ENCODE assay signal across 16 mouse cellular contexts in genomic region chr11:20500516-20500915, GRCm38 (mm10). TPM values are rescaled to one million over a fixed set of nuclear protein-coding genes. Genes with fewer than 3 reads are reported as not detected.
DNase-seq lines count a peak whose midpoint lies in the region; ATAC-seq and TF ChIP-seq lines count a peak whose summit lies in the region.
"Had no signal": no experiment of that assay in that cellular context is flagged by ENCODE, and none has a peak within 500 bp of the region (broad histone marks: within the 10 kb centered on the region; RNA-seq: fewer than 3 reads in every experiment).

No protein-coding gene starts in this region.

- no peak overlapping the region for H3K27ac ChIP-seq in heart, adult 2 months
- H3K27ac ChIP-seq in lung, postnatal 0 days (ENCODE audit: low read length), result no peak overlapping the region
- H3K27ac ChIP-seq: embryonic facial prominence, embryonic 10.5 days; liver, embryonic 15.5 days; midbrain, embryonic 13.5 days; neural tube, embryonic 15.5 days had no signal

- no peaks in the 10 kb centered on the region for H3K4me1 ChIP-seq in heart, adult 2 months (ENCODE audit: control insufficient read depth, insufficient read depth, low read length)
- H3K4me1 ChIP-seq in lung, postnatal 0 days (ENCODE audit: insufficient read depth, low read depth, low read length), result no peaks in the 10 kb centered on the region
- H3K4me1 ChIP-seq: heart, embryonic 12.5 days; liver, embryonic 15.5 days; midbrain, embryonic 13.5 days; neural tube, embryonic 15.5 days had no signal

- TF ChIP-seq CTCF in heart, adult 2 months (IDR thresholded peaks at IDR 0.05), result peak; percentile 46
- TF ChIP-seq CTCF in lung, postnatal 0 days (IDR thresholded peaks at IDR 0.05), result peak; percentile 37

- no peak overlapping the region for H3K4me2 ChIP-seq in lung, postnatal 0 days (replicated peaks; ENCODE audit: low read depth, low read length)
- H3K4me2 ChIP-seq: heart, embryonic 12.5 days; liver, embryonic 15.5 days; midbrain, embryonic 13.5 days; neural tube, embryonic 15.5 days had no signal

- no peaks in the 10 kb centered on the region for H3K27me3 ChIP-seq in heart, adult 2 months (ENCODE audit: control insufficient read depth, insufficient read depth, low read length)
- H3K27me3 ChIP-seq in lung, postnatal 0 days (replicated peaks; ENCODE audit: insufficient read depth, low read length), result no peaks in the 10 kb centered on the region
- H3K27me3 ChIP-seq: liver, embryonic 15.5 days; midbrain, embryonic 13.5 days; neural tube, embryonic 15.5 days had no signal

- no peak for TF ChIP-seq POLR2A in heart, adult 2 months (IDR thresholded peaks at IDR 0.05; ENCODE audit: insufficient read depth, low read depth, low read length)

- no peaks in the 10 kb centered on the region for H3K79me2 ChIP-seq in heart, adult 2 months (replicated peaks; ENCODE audit: control insufficient read depth, insufficient read depth, low read length)

- WGBS in heart, adult 2 months, result 49% methylated on average over 3 of the region's 3 CpGs
- 29% methylated on average over 3 of the region's 3 CpGs for WGBS in lung, postnatal 0 days

- ATAC-seq in lung, postnatal 0 days, result no peak
- ATAC-seq: hindbrain, embryonic 16.5 days; midbrain, embryonic 13.5 days had no signal

- DNase-seq in heart, adult 2 months, result no peak
- no peak for DNase-seq in heart, postnatal 14 days
- DNase-seq in lung, postnatal 0 days (ENCODE audit: low spot score), result no peak
- DNase-seq in lung, postnatal 14 days, result no peak
- peak; percentile 25 for DNase-seq in R1 (ENCODE audit: low read depth, low spot score)
- DNase-seq in naive thymus-derived CD4-positive, alpha-beta T cell, adult 2 months (ENCODE audit: low read depth), result peak; percentile 3
- DNase-seq in neural tube, embryonic 10.5 days (ENCODE audit: extremely low spot score, low spot score), result no peak
- DNase-seq in left cerebral cortex, postnatal 4 days, result no peak
- DNase-seq: cerebellum, adult 9-10 months; kidney, postnatal 25 days had no signal

- H3K36me3 ChIP-seq in heart, adult 2 months (ENCODE audit: control insufficient read depth, insufficient read depth, low read length), result no peaks in the 10 kb centered on the region
- no peaks in the 10 kb centered on the region for H3K36me3 ChIP-seq in lung, postnatal 0 days (ENCODE audit: insufficient read depth, low read length)
- H3K36me3 ChIP-seq: embryonic facial prominence, embryonic 10.5 days; heart, embryonic 12.5 days; liver, embryonic 15.5 days; midbrain, embryonic 13.5 days; neural tube, embryonic 15.5 days had no signal

- TF ChIP-seq EP300 in heart, adult 2 months (IDR thresholded peaks at IDR 0.05; ENCODE audit: insufficient read depth, low read depth, low read length), result no peak
- no peak for TF ChIP-seq EP300 in lung, postnatal 0 days (IDR thresholded peaks at IDR 0.05)

- H3K9ac ChIP-seq in heart, adult 2 months (ENCODE audit: low read depth, low read length), result no peak overlapping the region
- no peak overlapping the region for H3K9ac ChIP-seq in lung, postnatal 0 days (replicated peaks; ENCODE audit: low read depth)
- H3K9ac ChIP-seq: heart, embryonic 12.5 days; liver, embryonic 15.5 days; midbrain, embryonic 13.5 days; neural tube, embryonic 15.5 days had no signal

- intact Hi-C loops in heart, adult 2 months (cut with DNase I), result no loop called here
- intact Hi-C loops in heart, postnatal 14 days (cut with DNase I), result no loop called here
- intact Hi-C loops in left cerebral cortex, postnatal 4 days (cut with DNase I), result no loop called here

- H3K4me3 ChIP-seq in heart, adult 2 months, result no peak overlapping the region
- H3K4me3 ChIP-seq in lung, postnatal 0 days (ENCODE audit: low read depth, low read length), result no peak overlapping the region
- H3K4me3 ChIP-seq: embryonic facial prominence, embryonic 10.5 days; heart, embryonic 12.5 days; liver, embryonic 15.5 days; midbrain, embryonic 13.5 days; neural tube, embryonic 15.5 days had no signal

- no peaks in the 10 kb centered on the region for H3K9me3 ChIP-seq in lung, postnatal 0 days (ENCODE audit: low read length)
- H3K9me3 ChIP-seq: embryonic facial prominence, embryonic 10.5 days; heart, embryonic 12.5 days; liver, embryonic 15.5 days; midbrain, embryonic 13.5 days; neural tube, embryonic 15.5 days had no signal

RNA-seq across cellular contexts. Expression of gene Sertad2, which starts 42.5 kb away (rescaled TPM):
- 10 to 100 TPM; 16.1 to 20.2 TPM for total RNA-seq in heart, adult 2 months (2021)
- 17.7 and 21.9 TPM in 2 replicates for polyA plus RNA-seq in heart, adult 2 months (2012; rRNA removed)
- total RNA-seq in heart, postnatal 14 days (2021), result 10 to 100 TPM; 15.4 to 20.1 TPM
- 43.6 and 44.9 TPM in 2 replicates for polyA plus RNA-seq in lung, postnatal 0 days (2015; fragmentation: Nextera tagmentation; extraction: Ambion mirVana)
- 10 to 100 TPM; 28.2 to 30.9 TPM for total RNA-seq in left cerebral cortex, postnatal 4 days (2021)

Comparison
In these comparisons a context has a peak if more than half of its experiments do, and no peak if none do; other contexts are left out.
1. DNase-seq: peak in R1 (single experiment) and naive thymus-derived CD4-positive, alpha-beta T cell, adult 2 months (single experiment); none in heart, adult 2 months (0 of 2), heart, postnatal 14 days (0 of 2), lung, postnatal 0 days (single experiment), lung, postnatal 14 days (single experiment), neural tube, embryonic 10.5 days (single experiment) and left cerebral cortex, postnatal 4 days (single experiment).